Mouse (Mus musculus) liver, adult 2 months (tissue): ENCODE measurements around the gene Gins2.

Source experiments
- CTCF ChIP-seq: fragments of 200-500 bp; IDR thresholded peaks from 2 replicates; pipeline ENCODE4 v1.5.1; 2011; ENCODE audit warnings: low read depth, low read length, control low read depth
- POLR2A ChIP-seq: fragments of 200-500 bp; IDR thresholded peaks from 2 replicates; pipeline ENCODE4 v1.6.1; 2011; ENCODE audit warnings: low read length, control low read depth; ENCODE audit not compliant: insufficient read depth; ENCODE audit errors: extremely low read depth

DNA sequence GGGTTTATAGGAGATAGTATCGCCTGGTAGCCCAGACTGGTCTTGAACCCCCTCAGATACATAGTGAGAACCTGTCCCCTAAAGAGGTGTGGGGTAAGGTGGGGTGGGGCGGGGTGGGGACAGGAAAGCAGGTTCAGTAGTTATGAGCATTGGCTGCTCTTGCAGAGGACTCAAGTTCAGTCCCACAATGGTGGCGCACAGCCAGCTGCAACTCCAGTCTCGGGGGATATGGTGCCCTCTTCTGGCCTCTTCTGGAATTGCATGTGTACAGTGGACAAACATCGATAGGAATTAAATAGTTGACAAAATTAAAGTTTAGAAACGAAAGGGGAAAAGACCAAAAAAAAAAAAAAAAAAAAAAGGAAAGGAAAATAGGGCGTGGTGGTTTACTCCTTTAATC, 10.4 kb upstream of the Gins2 start:
- peak; percentile 90 for TF ChIP-seq CTCF
- TF ChIP-seq POLR2A = no peak
